Mouse (Mus musculus): ENCODE measurements around the gene Frmd4a.

- no peak for TF ChIP-seq CTCF (IDR thresholded peaks at IDR 0.05; ENCODE audit: low read depth, low read length)
- no peak for TF ChIP-seq GATA1 (IDR thresholded peaks at IDR 0.05; ENCODE audit: borderline replicate concordance, low read length)
- no peak for TF ChIP-seq POLR2AphosphoS5 (IDR thresholded peaks at IDR 0.05; ENCODE audit: insufficient replicate concordance, low read depth, low read length)
Observed at GRCm38 (mm10) chr2:4409810-4410433, 392.4 kb downstream of the Frmd4a start.

All from G1E (cell line).